In genomic region chr6:72620920-72621319, GRCm38 (mm10) we compare ENCODE assay signal across 20 mouse cellular contexts.
"Had no signal": no experiment of that assay in that cellular context is flagged by ENCODE, and none has a peak within 500 bp of the region (broad histone marks: within the 10 kb centered on the region; RNA-seq: fewer than 3 reads in every experiment).

No protein-coding gene starts in this region.

- DNase-seq: kidney, adult 18-20 months; kidney, adult 9 months; kidney, postnatal 14 days; kidney, postnatal 4 days; left cerebral cortex, postnatal 4 days; lung, postnatal 14 days; right cerebral cortex, adult 18-20 months; right cerebral cortex, postnatal 14 days; right cerebral cortex, postnatal 4 days; thymus, adult 2 months; thymus, postnatal 14 days; thymus, postnatal 4 days had no signal

- H3K27ac ChIP-seq: limb, embryonic 12.5 days; limb, embryonic 15.5 days; macrophage; midbrain, embryonic 12.5 days; midbrain, embryonic 15.5 days; neural tube, embryonic 12.5 days; neural tube, embryonic 15.5 days had no signal

- H3K9ac ChIP-seq: limb, embryonic 12.5 days; limb, embryonic 15.5 days; liver, embryonic 15.5 days; midbrain, embryonic 12.5 days; midbrain, embryonic 15.5 days; neural tube, embryonic 12.5 days; neural tube, embryonic 15.5 days had no signal

- H3K27me3 ChIP-seq: limb, embryonic 12.5 days; limb, embryonic 15.5 days; liver, embryonic 15.5 days; midbrain, embryonic 12.5 days; midbrain, embryonic 15.5 days; neural tube, embryonic 12.5 days; neural tube, embryonic 15.5 days had no signal

- H3K36me3 ChIP-seq: liver, embryonic 15.5 days; midbrain, embryonic 12.5 days; midbrain, embryonic 15.5 days; neural tube, embryonic 12.5 days; neural tube, embryonic 15.5 days had no signal

- ATAC-seq: midbrain, embryonic 15.5 days had no signal

- H3K4me3 ChIP-seq: limb, embryonic 12.5 days; limb, embryonic 15.5 days; liver, embryonic 15.5 days; midbrain, embryonic 12.5 days; midbrain, embryonic 15.5 days; neural tube, embryonic 12.5 days; neural tube, embryonic 15.5 days had no signal

- H3K9me3 ChIP-seq: limb, embryonic 12.5 days; limb, embryonic 15.5 days; liver, embryonic 15.5 days; midbrain, embryonic 12.5 days; midbrain, embryonic 15.5 days; neural tube, embryonic 12.5 days; neural tube, embryonic 15.5 days had no signal

- H3K4me2 ChIP-seq: limb, embryonic 12.5 days; limb, embryonic 15.5 days; midbrain, embryonic 12.5 days; midbrain, embryonic 15.5 days; neural tube, embryonic 12.5 days; neural tube, embryonic 15.5 days had no signal
